Mouse (Mus musculus): ENCODE measurements at regions not wholly inside any gene's neighbourhood (a gene's known extent, or its start where the extent isn't known, plus 50 kb on each side); places are given as distances from the start of the nearest gene placed in this dataset.
"Not testable (repeated sequence)": the region's sequence is repeated elsewhere in the genome, so short reads cannot be mapped to it uniquely, and the experiment has no call there.

- not testable (repeated sequence) for H3K27ac ChIP-seq (ENCODE audit: low read depth, low read length); H3K4me3 ChIP-seq (ENCODE audit: low read length); H3K36me3 ChIP-seq (ENCODE audit: control insufficient read depth, insufficient read depth, low read length); H3K27me3 ChIP-seq (ENCODE audit: control insufficient read depth, insufficient read depth, low read length); H3K9me3 ChIP-seq (ENCODE audit: control insufficient read depth, low read length); H3K9ac ChIP-seq (ENCODE audit: low read depth, low read length); H3K4me1 ChIP-seq (ENCODE audit: control insufficient read depth, insufficient read depth, low read length); H3K4me2 ChIP-seq (replicated peaks; ENCODE audit: low read depth, low read length); ATAC-seq (ENCODE audit: low FRiP score, low TSS enrichment)
- WGBS: 86% methylated on average over 2 of the region's 2 CpGs
These were observed 65.0 kb upstream of the Gm30302 start for GRCm38 (mm10) chr13:49863846-49864245.

- no peak overlapping the region for H3K4me3 ChIP-seq (ENCODE audit: low read length)
- H3K9ac ChIP-seq (ENCODE audit: low read depth, low read length): no peak overlapping the region
- ATAC-seq (ENCODE audit: low FRiP score, low TSS enrichment): peak; percentile 82
- no peak overlapping the region for H3K27ac ChIP-seq (ENCODE audit: low read depth, low read length)
- no peaks in the 10 kb centered on the region for H3K9me3 ChIP-seq (ENCODE audit: control insufficient read depth, low read length)
- no peaks in the 10 kb centered on the region for H3K27me3 ChIP-seq (ENCODE audit: control insufficient read depth, insufficient read depth, low read length)
- no peak overlapping the region for H3K4me2 ChIP-seq (replicated peaks; ENCODE audit: low read depth, low read length)
- H3K36me3 ChIP-seq (ENCODE audit: control insufficient read depth, insufficient read depth, low read length): no peaks in the 10 kb centered on the region
- H3K4me1 ChIP-seq (ENCODE audit: control insufficient read depth, insufficient read depth, low read length): 0 out of 2 replicates have a peak, but pooled peaks cover 3% of the 10 kb centered on the region
- WGBS: 29% methylated on average over 4 of the region's 4 CpGs
These were observed 50.9 kb upstream of the Gm30302 start for GRCm38 (mm10) chr13:49849579-49850311.

Measured in kidney, embryonic 14.5 days (tissue).